Mouse (Mus musculus) macrophage (primary cell): ENCODE results near the gene Hjurp. TPM values are rescaled to one million over a fixed set of nuclear protein-coding genes. Genes with fewer than 3 reads are reported as not detected.

ENCODE experiments used
- H3K27ac ChIP-seq: fragments of 350-480 bp; formaldehyde crosslinking; 2 replicates; pipeline ENCODE4 v1.9.0; 2021
- H3K36me3 ChIP-seq: fragments of 350-480 bp; formaldehyde crosslinking; 2 replicates; pipeline ENCODE4 v1.9.0; 2021; ENCODE audit errors: inconsistent target
- H3K4me3 ChIP-seq: fragments of 350-480 bp; formaldehyde crosslinking; 2 replicates; pipeline ENCODE4 v1.9.0; 2021; ENCODE audit errors: inconsistent target
- H3K79me2 ChIP-seq: fragments of 350-480 bp; formaldehyde crosslinking; 2 replicates; pipeline ENCODE4 v1.9.0; 2021; ENCODE audit errors: inconsistent target
- WGBS: methylation state at CpG from one replicate; pipeline ENCODE4 v1.1.7; 2026; ENCODE audit warnings: inconsistent platforms; ENCODE audit not compliant: missing documents; 5-methylcytosine and 5-hydroxymethylcytosine counted together
- polyA plus RNA-seq: library from polyadenylated mRNA; stranded (reverse); fragments of 250-400 nt; gene quantifications from 3 replicates; pipeline ENCODE4 v1.2.4, GENCODE M21; 2018; ENCODE audit warnings: inconsistent platforms

Hjurp gene
- polyA plus RNA-seq, 1 experiment from 2014 or later: 11.5 TPM

DNA sequence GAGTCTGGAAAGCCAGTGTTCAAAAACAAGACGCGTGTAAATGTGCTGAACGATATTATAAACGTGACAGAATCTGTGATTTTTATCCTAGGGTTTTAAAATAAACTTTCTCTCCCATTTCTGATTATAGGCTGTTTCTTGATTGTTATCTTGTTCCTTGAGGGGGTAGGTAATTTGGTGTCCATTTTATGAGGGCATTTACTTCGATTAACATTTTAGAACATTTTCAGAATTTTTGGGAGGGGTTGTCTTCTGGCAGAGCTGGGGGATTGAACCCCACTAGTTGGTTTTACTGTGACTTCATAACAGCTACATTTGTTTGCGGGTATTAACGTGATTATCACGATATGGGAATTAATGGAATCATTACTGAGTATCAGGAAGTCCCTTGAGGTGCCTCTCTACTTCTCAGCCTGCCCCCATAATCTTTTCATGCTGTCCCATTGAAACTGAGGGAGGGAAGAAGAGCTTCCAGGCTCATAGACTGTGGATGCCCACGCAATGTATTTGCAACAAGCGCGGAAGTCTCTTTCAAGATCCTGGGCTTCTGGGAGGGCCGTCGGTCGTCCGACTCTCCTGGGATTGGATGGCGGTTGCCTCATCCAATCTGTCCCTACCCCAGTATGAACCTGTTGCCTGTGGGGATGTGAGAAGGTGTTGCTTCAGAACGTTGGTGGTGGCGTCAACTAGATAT lies 532 bp upstream of the Hjurp start:
- 63% methylated on average over 18 of the region's 18 CpGs for WGBS
- Histone ChIP-seq H3K4me3 (peak overlapping the region; percentile 56), H3K79me2 (peaks cover 40% of the 10 kb centered on the region), H3K27ac (peak overlapping the region; percentile 61), H3K36me3 (peaks cover 7% of the 10 kb centered on the region; the same call in 1 of the 2 replicates)

DNA sequence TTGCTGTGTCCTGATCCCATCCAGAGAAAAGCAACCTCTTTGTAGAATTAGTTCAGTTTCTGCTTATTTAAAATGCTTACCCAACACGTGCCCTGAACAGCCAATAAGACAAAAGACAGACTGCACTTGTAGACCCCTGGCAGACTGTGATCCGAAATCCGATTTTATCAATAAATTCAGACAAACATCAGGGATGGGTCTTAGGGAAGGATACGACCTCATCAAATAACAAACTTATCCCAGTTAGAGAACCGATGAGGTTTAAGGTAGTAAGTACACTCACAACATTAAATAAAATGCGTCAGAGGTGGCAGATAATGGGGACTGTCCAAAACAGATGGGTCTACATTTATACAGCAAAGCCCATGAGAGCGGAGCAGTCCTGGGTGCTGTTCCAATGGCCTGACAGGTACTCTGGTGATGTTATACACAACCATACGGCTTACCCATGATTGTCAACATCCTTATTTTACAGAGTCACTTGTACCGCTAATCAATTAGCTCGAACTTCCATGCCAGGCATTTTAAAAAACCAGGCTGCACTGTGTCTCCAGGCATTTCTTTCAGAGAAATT lies 822 bp downstream of the Hjurp start:
- Histone ChIP-seq H3K79me2 (peaks cover 40% of the 10 kb centered on the region), H3K4me3 (peak overlapping the region; percentile 56), H3K36me3 (peaks cover 11% of the 10 kb centered on the region; the same call in 1 of the 2 replicates), H3K27ac (peak overlapping the region; percentile 61)
- WGBS: 19% methylated on average over 10 of the region's 10 CpGs

DNA sequence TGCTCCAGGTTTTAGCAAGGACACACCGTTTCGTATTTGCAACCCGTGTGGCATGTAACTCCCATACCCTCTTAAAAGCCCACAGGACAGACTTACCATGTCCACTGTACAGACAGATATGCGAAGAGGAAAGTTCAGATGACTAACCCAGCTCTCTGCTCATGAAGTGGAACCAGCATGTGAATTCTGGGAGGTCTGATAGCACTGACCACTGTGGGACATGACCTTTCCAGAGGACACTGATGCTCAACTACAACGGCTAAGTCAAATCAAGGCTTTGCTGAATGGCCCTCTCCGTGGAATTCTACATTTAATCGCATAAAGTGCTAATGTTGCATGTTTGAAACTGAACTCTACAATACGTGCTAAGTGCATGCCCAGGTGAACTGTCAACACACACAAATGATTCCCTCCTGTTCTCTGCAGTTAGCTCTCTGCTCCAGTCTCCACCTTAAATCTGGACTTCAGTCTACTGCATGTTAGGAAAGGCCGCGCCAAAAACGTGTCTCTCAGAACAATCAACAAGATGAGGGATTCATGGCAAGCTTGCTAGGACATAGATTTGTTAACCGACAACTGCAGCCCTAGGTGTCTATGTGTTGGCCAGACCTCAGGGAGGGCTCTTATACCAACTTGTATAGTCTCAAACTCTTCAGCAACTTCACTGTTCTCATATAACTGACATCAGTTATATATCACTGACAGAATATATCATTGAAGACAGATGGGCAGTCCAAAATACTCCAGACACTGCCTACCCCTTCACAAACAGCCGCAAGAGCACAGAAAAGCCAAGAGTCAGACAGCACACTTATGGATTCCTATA lies 1.5 kb downstream of the Hjurp start:
- H3K79me2 ChIP-seq: peaks cover 40% of the 10 kb centered on the region
- H3K36me3 ChIP-seq: peaks cover 11% of the 10 kb centered on the region; the same call in 1 of the 2 replicates
- H3K4me3 ChIP-seq: peak overlapping the region; percentile 56
- WGBS: 71% methylated on average over 13 of the region's 13 CpGs
- peak overlapping the region; percentile 61 for H3K27ac ChIP-seq

DNA sequence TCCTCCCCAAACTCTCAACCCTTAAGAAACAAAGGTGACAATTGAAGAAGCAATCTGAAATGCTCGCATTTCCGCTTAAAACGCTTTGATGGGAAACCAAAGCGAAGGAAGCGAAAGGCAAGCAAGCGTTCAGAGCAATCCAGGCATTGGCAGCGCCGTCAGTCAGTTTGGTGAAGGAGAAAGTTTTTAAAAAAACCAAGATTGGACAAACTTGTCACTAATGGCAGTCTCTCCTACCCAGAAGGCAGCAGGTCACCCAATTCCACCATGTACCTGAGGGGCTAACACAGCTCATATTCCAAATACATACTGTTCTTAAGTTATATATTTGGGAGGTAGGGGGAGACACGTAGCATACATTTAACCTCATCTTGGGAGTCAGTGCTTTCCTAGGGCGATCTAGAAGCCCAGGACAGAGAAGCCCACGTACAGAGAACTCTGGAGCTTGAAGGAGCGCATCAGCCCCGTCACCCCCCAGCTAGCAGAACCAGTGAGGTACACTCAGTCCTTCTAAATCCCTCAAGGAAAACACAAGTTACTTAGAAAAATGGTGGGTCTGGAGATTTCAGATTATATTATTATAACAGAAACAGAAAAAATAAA lies 2.3 kb downstream of the Hjurp start:
- 70% methylated on average over 13 of the region's 13 CpGs for WGBS
- H3K36me3 ChIP-seq: peaks cover 11% of the 10 kb centered on the region; the same call in 1 of the 2 replicates
- peaks cover 40% of the 10 kb centered on the region for H3K79me2 ChIP-seq
- no peak overlapping the region for H3K27ac ChIP-seq
- no peak overlapping the region for H3K4me3 ChIP-seq

DNA sequence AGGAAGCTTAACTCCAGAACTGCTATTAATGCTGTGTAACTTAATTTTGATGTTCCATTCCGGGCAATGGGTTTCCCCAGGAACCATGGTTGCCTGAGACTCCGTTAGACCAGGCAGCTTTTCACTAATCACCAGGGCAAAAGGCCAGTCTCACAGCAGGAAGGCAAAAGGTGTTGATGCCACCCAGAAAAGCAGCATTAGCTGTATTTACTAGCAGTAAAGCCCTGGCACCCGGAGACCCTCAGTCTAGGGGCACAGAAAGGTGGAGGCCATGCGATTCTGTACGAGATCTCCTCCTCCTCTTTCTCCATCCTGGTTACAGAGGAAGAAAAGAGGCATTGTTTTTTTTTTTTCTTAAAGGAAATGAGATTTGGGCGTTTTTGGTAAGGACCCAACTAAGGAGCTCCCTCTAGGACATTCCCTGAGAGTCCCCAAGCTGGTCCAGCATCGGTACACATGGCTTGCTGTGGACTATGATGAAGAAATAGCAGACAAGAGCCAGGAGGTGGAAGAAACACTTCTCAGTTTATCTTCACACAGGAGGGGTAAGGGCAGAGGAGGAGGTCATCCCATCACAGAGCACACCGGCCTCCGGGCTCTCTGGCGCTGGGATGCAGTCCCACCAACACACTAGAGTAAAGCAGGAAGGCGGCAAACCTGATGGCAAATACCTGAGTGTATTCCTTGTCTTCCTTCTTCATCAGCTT lies 2.9 kb downstream of the Hjurp start:
- H3K27ac ChIP-seq: no peak overlapping the region
- peaks cover 17% of the 10 kb centered on the region for H3K36me3 ChIP-seq
- WGBS: 76% methylated on average over 11 of the region's 11 CpGs
- H3K79me2 ChIP-seq: peaks cover 40% of the 10 kb centered on the region
- H3K4me3 ChIP-seq: no peak overlapping the region

DNA sequence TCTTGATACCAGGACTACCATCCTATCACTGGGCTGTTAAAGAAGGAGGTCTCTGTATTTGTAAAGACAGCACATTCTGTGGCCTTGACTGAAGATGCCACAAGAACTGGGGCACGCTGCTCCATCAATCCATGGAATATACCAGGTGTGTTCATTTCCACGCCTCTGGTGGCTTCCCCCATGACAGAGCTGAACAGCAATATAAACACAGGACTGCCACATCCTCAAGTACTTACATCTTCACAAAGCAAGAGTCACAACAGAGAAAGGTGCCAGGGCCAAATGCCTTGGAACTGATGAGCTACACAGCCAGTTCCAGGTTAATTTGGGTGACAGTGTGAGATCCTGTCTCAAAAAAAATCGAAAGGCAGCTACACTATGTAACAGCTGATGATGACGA lies 3.6 kb downstream of the Hjurp start:
- no peak overlapping the region for H3K4me3 ChIP-seq
- peaks cover 23% of the 10 kb centered on the region for H3K36me3 ChIP-seq
- peaks cover 40% of the 10 kb centered on the region for H3K79me2 ChIP-seq
- 83% methylated on average over 4 of the region's 4 CpGs for WGBS
- H3K27ac ChIP-seq: no peak overlapping the region

DNA sequence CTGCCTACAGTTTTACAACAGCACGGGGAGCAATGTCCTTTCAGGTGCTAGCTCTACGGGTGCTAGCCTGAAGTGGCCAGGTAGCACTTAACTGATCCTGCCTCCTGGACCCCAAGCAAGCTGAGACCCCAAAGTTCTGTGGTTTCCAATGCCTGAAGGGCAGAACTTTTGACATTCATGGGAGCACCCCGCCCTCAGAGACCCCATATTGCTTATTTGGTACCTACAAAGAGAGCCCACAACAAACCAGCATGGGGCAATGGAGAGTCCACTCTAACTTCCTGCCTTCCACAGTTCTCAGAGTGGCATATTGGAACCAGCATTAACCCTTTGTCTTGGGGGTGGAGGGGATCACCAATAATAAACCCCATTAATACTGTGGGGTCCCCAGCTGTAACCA lies 4.1 kb downstream of the Hjurp start:
- peaks cover 40% of the 10 kb centered on the region for H3K79me2 ChIP-seq
- no peak overlapping the region for H3K4me3 ChIP-seq
- 94% methylated on average over 3 of the region's 3 CpGs for WGBS
- H3K36me3 ChIP-seq: peaks cover 28% of the 10 kb centered on the region
- H3K27ac ChIP-seq: no peak overlapping the region

DNA sequence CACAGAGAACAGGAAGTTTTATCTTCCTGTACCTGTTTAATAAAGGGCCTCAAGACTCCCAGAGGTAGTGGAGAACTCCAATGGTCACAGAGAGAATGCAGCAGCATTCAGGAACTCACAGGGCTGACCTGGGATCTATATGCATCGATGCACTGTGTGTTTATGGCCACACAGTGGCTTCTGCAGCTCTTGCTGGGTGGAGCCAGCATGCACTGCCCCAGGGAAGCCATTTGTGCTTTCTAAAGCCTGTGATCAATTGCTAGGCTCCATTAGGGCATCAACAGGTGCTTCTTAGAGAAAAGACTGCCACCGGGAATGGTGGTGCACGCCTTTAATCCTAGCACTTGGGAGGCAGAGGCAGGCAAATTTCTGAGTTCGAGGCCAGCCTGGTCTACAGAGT lies 4.6 kb downstream of the Hjurp start:
- Histone ChIP-seq H3K27ac (no peak overlapping the region), H3K4me3 (no peak overlapping the region), H3K36me3 (peaks cover 33% of the 10 kb centered on the region), H3K79me2 (peaks cover 40% of the 10 kb centered on the region)
- 64% methylated on average over 4 of the region's 4 CpGs for WGBS

DNA sequence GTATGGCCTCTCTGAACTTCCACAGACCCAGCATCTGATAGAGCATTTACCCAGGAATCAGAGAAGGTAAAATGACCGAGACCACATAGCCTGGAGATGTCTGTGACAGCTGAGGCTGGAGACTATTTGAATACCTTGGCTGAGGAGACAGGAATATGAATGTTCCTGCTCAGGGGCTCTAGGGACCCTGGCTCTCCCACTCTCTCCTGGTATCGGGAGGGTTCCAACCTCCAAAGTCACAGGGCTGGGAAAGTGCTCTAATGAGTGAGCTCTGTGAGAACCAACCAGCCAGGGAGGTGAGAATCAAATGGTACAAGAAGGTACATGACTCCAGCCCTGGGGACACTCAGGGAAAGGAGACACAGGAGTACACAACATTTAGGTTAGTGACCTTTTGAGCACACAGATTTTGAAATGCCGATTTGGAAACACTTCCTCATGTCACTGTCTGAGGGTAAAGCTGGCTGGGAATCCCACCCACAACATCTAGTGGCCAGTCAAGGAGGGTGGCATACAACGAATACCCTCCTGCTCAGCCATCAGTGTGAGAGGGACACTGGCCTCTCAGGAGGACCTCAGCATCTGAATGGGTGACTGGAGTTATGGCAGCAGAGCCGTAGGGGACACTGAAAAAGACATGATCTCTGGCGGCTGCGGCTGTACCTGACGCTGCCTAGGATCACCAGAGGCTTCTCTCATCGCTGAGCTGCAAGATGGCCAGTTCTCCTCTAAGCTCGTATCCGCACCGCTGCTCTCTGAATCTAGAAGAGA lies 7.7 kb downstream of the Hjurp start:
- Histone ChIP-seq H3K27ac (no peak overlapping the region), H3K79me2 (peaks cover 16% of the 10 kb centered on the region), H3K4me3 (no peak overlapping the region), H3K36me3 (peaks cover 64% of the 10 kb centered on the region)
- WGBS: 89% methylated on average over 12 of the region's 12 CpGs

DNA sequence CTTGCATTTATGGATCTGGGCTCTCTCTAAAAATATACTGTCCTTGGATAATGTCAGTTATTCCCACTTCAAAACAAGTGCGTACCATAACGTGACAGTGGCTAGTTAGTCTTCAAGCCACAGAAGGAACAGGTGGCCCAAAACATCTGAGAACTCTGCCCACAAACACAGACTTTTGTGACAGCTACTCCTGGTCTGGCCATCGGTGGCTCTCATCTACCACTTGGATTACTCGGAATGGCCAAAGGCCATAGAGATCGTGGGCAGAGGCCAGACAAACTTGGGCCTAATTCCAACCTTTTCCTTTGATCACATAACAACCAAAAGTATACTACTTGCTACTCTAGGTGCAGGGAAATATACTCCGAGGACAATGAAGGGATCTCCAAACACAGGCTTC lies 9.4 kb downstream of the Hjurp start:
- Histone ChIP-seq H3K27ac (no peak overlapping the region), H3K4me3 (no peak overlapping the region), H3K36me3 (peaks cover 75% of the 10 kb centered on the region), H3K79me2 (no peaks in the 10 kb centered on the region)
- 85% methylated on average over 6 of the region's 6 CpGs for WGBS

DNA sequence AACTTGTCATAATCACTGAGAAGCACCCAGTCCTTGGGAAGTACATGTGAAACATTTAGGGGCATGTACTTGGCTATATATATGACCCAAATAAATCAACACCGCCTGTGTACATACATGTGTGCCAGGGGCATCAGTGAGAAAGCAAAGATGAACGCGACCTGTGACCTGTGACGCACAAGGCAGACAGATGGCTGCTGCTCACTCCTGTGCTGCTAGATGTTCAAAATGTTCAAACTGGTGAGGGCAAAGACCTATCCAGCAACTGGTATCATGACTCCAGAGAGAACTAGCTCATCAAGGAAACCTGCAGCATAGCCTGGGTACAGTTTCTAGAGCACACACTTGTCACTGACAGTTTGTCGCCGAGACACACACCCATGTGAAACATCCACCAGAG lies 9.9 kb downstream of the Hjurp start:
- no peak overlapping the region for H3K27ac ChIP-seq
- H3K4me3 ChIP-seq: no peak overlapping the region
- 95% methylated on average over 6 of the region's 6 CpGs for WGBS
- H3K79me2 ChIP-seq: no peaks in the 10 kb centered on the region
- H3K36me3 ChIP-seq: peaks cover 75% of the 10 kb centered on the region

DNA sequence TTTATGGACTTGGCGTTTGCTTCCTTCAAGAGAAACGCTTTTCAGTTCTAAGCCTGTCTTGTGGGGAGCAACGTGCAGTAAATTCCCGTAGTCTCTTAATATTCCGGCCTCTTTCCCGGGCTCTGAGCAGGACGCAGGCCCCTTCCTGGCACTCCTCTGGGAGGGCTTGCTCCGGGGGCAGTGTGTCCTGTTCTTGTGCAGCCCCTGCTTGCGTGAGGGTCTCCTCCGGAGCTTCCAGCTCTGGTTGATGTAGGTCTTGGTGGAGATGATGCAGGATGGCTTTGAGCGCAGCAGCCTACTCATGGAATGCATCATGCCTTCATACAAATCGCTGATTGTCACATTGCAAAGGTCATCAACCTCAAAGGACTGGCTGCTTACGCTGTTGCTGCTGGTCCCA lies 11.3 kb downstream of the Hjurp start:
- H3K79me2 ChIP-seq: no peaks in the 10 kb centered on the region
- WGBS: 86% methylated on average over 13 of the region's 13 CpGs
- no peak overlapping the region for H3K4me3 ChIP-seq
- H3K36me3 ChIP-seq: peaks cover 75% of the 10 kb centered on the region
- H3K27ac ChIP-seq: no peak overlapping the region

DNA sequence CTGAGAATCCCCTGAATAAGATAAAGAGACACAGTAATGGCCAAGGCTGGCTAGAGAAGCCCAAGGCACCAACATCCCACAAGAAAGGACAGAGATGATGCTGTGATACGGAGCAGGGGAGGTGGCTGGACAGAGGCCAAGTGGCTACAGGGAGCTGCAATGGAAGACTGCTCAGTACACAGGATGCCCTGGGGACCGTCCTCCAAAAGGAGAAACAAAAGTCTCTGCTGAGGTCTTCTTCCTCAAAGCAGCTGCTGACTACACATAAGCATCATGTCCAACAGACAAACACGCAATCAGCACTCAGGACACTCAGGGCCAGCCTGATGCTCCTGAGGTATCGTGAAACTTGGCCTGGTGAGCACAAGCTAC lies 12.6 kb downstream of the Hjurp start:
- Histone ChIP-seq H3K36me3 (peaks cover 73% of the 10 kb centered on the region), H3K27ac (no peak overlapping the region), H3K4me3 (no peak overlapping the region), H3K79me2 (no peaks in the 10 kb centered on the region)
- WGBS: 75% methylated on average over 4 of the region's 4 CpGs
